Mouse (Mus musculus): ENCODE results near the gene Foxd1. TPM values are rescaled to one million over a fixed set of nuclear protein-coding genes. Genes with fewer than 3 reads are reported as not detected.

Foxd1 gene
- polyA plus RNA-seq, 1 experiment from 2014 or later = 3.4 TPM

GRCm38 (mm10) chr13:98357433-98358423, 3.7 kb downstream of the Foxd1 start:
- WGBS = under 1% methylated on average over 18 of the region's 18 CpGs
- no peaks in the 10 kb centered on the region for H3K36me3 ChIP-seq
- H3K27ac ChIP-seq (replicated peaks) = peak overlapping the region; percentile 68
- peak overlapping the region; percentile 66 for H3K4me3 ChIP-seq
- peaks cover 100% of the 10 kb centered on the region for H3K27me3 ChIP-seq (ENCODE audit: low read depth, poor library complexity, severe bottlenecking)
- H3K9me3 ChIP-seq (replicated peaks) = no peaks in the 10 kb centered on the region
- H3K4me1 ChIP-seq = peaks cover 49% of the 10 kb centered on the region
- DNase-seq (ENCODE audit: low spot score) = peak; percentile 33

DNA sequence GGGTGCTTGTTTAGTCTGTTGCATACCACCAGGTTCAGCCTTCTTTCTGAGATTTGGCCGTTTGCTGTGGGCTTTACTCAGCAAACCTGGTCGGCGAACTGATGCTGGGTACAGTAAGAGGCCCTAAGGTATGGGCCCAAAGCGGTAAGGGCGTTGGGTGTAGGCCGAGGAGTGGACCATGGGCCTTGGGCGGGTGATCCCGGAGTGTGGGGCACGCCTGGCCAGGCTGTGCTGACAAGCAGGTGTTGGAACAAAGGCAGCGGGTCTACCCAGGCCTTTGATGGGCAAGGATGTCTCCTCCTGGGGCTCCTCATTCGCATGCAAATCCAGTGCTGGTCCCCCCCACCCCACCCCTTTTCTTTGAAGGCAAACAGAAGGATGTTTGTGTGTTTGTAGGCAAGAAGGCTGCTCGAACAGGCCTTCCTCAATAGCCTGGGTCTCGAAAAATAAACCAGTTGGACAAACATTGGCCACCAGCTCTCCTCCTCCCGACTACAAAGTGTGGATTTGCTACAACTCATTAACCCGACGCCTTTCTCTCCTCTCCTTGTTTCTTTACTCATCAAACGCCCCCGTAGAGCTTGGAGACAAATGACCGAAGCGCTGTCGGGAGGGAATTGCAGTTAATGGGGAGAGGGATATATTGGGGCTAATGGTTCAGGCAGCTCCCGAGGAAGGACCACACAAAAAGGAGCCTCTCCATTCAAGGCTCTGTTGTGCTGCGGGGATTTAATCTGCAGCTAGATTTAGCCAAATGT, 4.6 kb downstream of the Foxd1 start:
- Histone ChIP-seq H3K4me1 (peaks cover 45% of the 10 kb centered on the region), H3K9me3 (replicated peaks) (no peaks in the 10 kb centered on the region), H3K27ac (replicated peaks) (peak overlapping the region; percentile 68), H3K4me3 (peak overlapping the region; percentile 66), H3K27me3 (ENCODE audit: low read depth, poor library complexity, severe bottlenecking) (peaks cover 100% of the 10 kb centered on the region), H3K36me3 (no peaks in the 10 kb centered on the region)
- WGBS = under 1% methylated on average over 23 of the region's 23 CpGs
- peak; percentile 67 for DNase-seq (ENCODE audit: low spot score)

- DNase-seq (ENCODE audit: low spot score) = peak; percentile 26
- no peak overlapping the region for H3K27ac ChIP-seq (replicated peaks)
- H3K36me3 ChIP-seq = no peaks in the 10 kb centered on the region
- WGBS = under 1% methylated on average over 6 of the region's 8 CpGs
- 0 out of 2 replicates have a peak overlapping the region, but pooled peaks have one; percentile 4 for H3K4me3 ChIP-seq
- peaks cover 38% of the 10 kb centered on the region for H3K4me1 ChIP-seq
- peaks cover 100% of the 10 kb centered on the region for H3K27me3 ChIP-seq (ENCODE audit: low read depth, poor library complexity, severe bottlenecking)
- H3K9me3 ChIP-seq (replicated peaks) = no peaks in the 10 kb centered on the region
These were observed 5.3 kb downstream of the Foxd1 start for GRCm38 (mm10) chr13:98359337-98359736.

DNA sequence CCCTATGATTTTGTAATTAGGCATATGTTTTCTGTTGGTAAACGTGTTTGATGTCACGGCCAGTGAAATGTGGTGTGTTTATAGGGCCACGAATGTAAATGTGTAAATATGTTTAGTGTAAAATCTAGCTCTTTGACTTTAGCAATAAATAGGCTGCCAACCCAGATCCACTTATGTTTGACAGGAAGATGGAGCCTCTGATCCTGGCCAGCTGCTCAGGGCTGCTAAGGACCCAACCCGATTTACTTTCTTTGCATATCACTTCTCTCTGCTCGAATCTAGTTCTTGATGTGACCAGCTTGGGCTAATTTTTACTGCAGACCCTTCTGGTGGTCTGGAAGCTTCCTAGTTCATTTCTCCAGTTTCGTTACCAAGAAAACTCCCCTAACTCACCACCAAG, 6.3 kb downstream of the Foxd1 start:
- 4% methylated on average over 6 of the region's 6 CpGs for WGBS
- H3K36me3 ChIP-seq = no peaks in the 10 kb centered on the region
- peaks cover 27% of the 10 kb centered on the region for H3K4me1 ChIP-seq
- DNase-seq (ENCODE audit: low spot score) = peak; percentile 39
- peaks cover 100% of the 10 kb centered on the region for H3K27me3 ChIP-seq (ENCODE audit: low read depth, poor library complexity, severe bottlenecking)
- H3K27ac ChIP-seq (replicated peaks) = no peak overlapping the region
- H3K4me3 ChIP-seq = no peak overlapping the region
- no peaks in the 10 kb centered on the region for H3K9me3 ChIP-seq (replicated peaks)

- DNase-seq (ENCODE audit: low spot score) = no peak
- Histone ChIP-seq H3K9me3 (replicated peaks) (no peaks in the 10 kb centered on the region), H3K4me3 (no peak overlapping the region), H3K27ac (replicated peaks) (no peak overlapping the region), H3K4me1 (peaks cover 27% of the 10 kb centered on the region), H3K27me3 (ENCODE audit: low read depth, poor library complexity, severe bottlenecking) (peaks cover 100% of the 10 kb centered on the region), H3K36me3 (no peaks in the 10 kb centered on the region)
- WGBS = 7% methylated on average over 5 of the region's 5 CpGs
These were observed 7.1 kb downstream of the Foxd1 start for GRCm38 (mm10) chr13:98361161-98361560.

- Histone ChIP-seq H3K9me3 (replicated peaks) (no peaks in the 10 kb centered on the region), H3K27ac (replicated peaks) (no peak overlapping the region), H3K4me3 (no peak overlapping the region), H3K36me3 (no peaks in the 10 kb centered on the region), H3K4me1 (peaks cover 37% of the 10 kb centered on the region), H3K27me3 (ENCODE audit: low read depth, poor library complexity, severe bottlenecking) (peaks cover 100% of the 10 kb centered on the region)
- WGBS = under 1% methylated on average over 4 of the region's 4 CpGs
- no peak for DNase-seq (ENCODE audit: low spot score)
These were observed 9.0 kb downstream of the Foxd1 start for GRCm38 (mm10) chr13:98363046-98363445.

DNA sequence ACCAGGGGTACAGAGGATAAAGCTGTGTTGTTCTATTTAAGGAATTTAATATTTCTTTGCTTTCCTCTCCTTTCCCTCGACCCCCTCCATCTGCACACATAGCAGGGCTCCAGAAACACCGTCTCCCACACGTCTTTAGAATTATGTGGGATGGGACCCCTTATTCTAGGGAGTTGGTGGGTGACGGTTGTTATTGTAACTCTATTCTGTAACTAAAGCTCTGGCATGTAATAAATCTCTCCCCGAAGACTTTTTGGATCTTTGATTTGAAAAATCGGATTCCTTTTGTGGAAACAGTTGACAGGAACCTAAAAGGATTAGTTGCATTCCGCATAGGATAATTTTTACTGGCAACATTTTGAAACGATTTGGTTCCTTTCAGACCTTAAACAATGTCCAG, 11.0 kb downstream of the Foxd1 start:
- 2% methylated on average over 8 of the region's 8 CpGs for WGBS
- peaks cover 100% of the 10 kb centered on the region for H3K27me3 ChIP-seq (ENCODE audit: low read depth, poor library complexity, severe bottlenecking)
- no peaks in the 10 kb centered on the region for H3K36me3 ChIP-seq
- no peak overlapping the region for H3K4me3 ChIP-seq
- no peak for DNase-seq (ENCODE audit: low spot score)
- peaks cover 21% of the 10 kb centered on the region for H3K4me1 ChIP-seq
- no peaks in the 10 kb centered on the region for H3K9me3 ChIP-seq (replicated peaks)
- no peak overlapping the region for H3K27ac ChIP-seq (replicated peaks)

DNA sequence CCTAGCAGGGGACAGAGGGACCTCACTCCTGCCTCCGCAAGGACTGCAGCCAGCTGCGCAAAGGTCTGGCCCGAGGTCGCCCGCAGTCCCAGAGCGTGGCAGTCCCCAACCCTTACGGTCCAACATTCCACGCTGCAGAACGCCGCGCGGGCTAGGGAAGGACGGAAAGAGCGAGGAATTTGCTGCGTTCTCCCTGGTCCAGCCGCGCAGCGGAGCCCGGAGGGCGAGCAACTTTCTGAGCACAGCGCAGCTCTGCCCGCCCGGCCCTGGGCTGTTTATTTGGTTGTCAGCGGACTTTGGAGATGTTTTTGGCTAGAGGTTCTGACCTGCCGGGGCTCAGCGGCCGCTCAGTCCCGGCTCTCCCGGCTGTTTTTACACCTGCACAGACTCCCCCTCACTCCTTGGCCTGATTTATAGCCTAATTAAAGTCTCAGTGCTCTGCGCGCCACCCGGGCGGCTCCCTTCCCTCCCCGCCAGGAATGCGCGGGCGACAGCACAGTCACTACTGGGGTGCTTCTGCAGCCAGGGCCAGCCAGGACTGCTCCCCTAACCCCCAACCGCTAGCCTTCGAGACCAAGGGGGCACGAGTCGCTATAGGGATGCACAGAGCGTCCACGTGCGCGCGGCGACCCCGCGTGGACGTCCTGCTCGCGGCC, 11.9 kb downstream of the Foxd1 start:
- Histone ChIP-seq H3K36me3 (no peaks in the 10 kb centered on the region), H3K27ac (replicated peaks) (peak overlapping the region; percentile 53), H3K4me3 (peak overlapping the region; percentile 46), H3K27me3 (ENCODE audit: low read depth, poor library complexity, severe bottlenecking) (peaks cover 100% of the 10 kb centered on the region), H3K9me3 (replicated peaks) (no peaks in the 10 kb centered on the region), H3K4me1 (peaks cover 20% of the 10 kb centered on the region)
- under 1% methylated on average over 52 of the region's 52 CpGs for WGBS
- peak; percentile 73 for DNase-seq (ENCODE audit: low spot score)

DNA sequence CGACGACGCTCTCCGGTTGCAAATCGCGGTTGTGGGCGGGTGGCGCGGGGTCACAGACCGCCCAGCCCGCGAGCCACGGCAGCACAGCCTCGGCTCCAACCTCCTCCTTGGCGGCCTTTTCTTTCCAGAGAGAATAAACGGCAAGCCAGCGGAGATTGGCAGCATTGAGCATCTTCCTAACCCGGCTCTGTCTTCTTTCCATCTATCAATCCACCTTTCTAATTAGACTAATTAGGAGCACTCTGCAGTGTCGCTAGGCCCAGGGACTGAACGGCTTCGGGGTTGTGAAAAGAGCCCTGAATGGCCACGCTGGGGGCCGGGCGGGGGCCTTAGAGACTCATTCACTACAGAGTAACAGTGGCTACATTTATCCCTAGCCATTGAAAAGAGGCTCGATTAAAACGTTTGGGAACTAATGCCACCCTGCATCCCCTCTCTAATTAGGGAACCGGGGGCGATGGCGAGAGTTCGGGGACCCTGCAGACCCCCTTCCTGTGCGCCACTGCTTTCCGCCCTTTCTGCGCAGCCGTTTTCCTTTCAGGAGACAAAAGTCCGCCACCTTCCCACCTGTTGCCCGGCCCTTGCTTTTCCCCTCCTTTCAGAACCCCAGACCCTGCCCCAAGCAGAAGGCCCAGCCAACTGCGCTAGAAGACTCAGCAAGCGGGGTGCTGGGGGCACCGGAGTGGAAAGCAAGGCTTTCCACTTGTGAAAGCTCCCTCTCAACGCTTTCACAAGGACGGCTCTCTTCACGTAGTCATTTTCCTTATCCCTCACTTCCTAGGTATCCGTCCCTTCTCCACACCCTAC, 12.6 kb downstream of the Foxd1 start:
- Histone ChIP-seq H3K4me3 (peak overlapping the region; percentile 46), H3K9me3 (replicated peaks) (no peaks in the 10 kb centered on the region), H3K27ac (replicated peaks) (peak overlapping the region; percentile 53), H3K36me3 (no peaks in the 10 kb centered on the region), H3K4me1 (peaks cover 20% of the 10 kb centered on the region), H3K27me3 (ENCODE audit: low read depth, poor library complexity, severe bottlenecking) (peaks cover 100% of the 10 kb centered on the region)
- WGBS = under 1% methylated on average over 43 of the region's 43 CpGs
- peak; percentile 61 for DNase-seq (ENCODE audit: low spot score)

GRCm38 (mm10) chr13:98367601-98368000, 13.6 kb downstream of the Foxd1 start:
- Histone ChIP-seq H3K4me3 (no peak overlapping the region), H3K27ac (replicated peaks) (no peak overlapping the region), H3K27me3 (ENCODE audit: low read depth, poor library complexity, severe bottlenecking) (peaks cover 100% of the 10 kb centered on the region), H3K4me1 (peaks cover 20% of the 10 kb centered on the region), H3K9me3 (replicated peaks) (no peaks in the 10 kb centered on the region), H3K36me3 (no peaks in the 10 kb centered on the region)
- no peak for DNase-seq (ENCODE audit: low spot score)
- 10% methylated on average over 3 of the region's 3 CpGs for WGBS

GRCm38 (mm10) chr13:98369046-98369445, 15.0 kb downstream of the Foxd1 start:
- Histone ChIP-seq H3K9me3 (replicated peaks) (no peaks in the 10 kb centered on the region), H3K27ac (replicated peaks) (no peak overlapping the region), H3K27me3 (ENCODE audit: low read depth, poor library complexity, severe bottlenecking) (peaks cover 99% of the 10 kb centered on the region), H3K4me3 (no peak overlapping the region), H3K36me3 (no peaks in the 10 kb centered on the region), H3K4me1 (peaks cover 20% of the 10 kb centered on the region)
- WGBS = 4% methylated on average over 6 of the region's 6 CpGs
- no peak for DNase-seq (ENCODE audit: low spot score)

GRCm38 (mm10) chr13:98374560-98374959, 20.5 kb downstream of the Foxd1 start:
- WGBS = 65% methylated on average over 8 of the region's 8 CpGs
- Histone ChIP-seq H3K27ac (replicated peaks) (no peak overlapping the region), H3K27me3 (ENCODE audit: low read depth, poor library complexity, severe bottlenecking) (peaks cover 73% of the 10 kb centered on the region), H3K36me3 (no peaks in the 10 kb centered on the region), H3K9me3 (replicated peaks) (no peaks in the 10 kb centered on the region), H3K4me3 (no peak overlapping the region), H3K4me1 (no peaks in the 10 kb centered on the region)
- no peak for DNase-seq (ENCODE audit: low spot score)

Measured in midbrain, embryonic 10.5 days (tissue).